Mouse (Mus musculus): ENCODE data around the gene Abhd17c. TPM values are rescaled to one million over a fixed set of nuclear protein-coding genes. Genes with fewer than 3 reads are reported as not detected.
A peak's percentile ranks its signal among the peaks of the same experiment; 100 is the strongest.

The Abhd17c gene
- polyA plus RNA-seq, 1 experiment, result 38.4 TPM

- no peak for DNase-seq (ENCODE audit: extremely low spot score in 1 of 2, low spot score in 1 of 2)
Measured at GRCm38 (mm10) chr7:84120142-84120760, 31.4 kb downstream of the Abhd17c start.

DNA sequence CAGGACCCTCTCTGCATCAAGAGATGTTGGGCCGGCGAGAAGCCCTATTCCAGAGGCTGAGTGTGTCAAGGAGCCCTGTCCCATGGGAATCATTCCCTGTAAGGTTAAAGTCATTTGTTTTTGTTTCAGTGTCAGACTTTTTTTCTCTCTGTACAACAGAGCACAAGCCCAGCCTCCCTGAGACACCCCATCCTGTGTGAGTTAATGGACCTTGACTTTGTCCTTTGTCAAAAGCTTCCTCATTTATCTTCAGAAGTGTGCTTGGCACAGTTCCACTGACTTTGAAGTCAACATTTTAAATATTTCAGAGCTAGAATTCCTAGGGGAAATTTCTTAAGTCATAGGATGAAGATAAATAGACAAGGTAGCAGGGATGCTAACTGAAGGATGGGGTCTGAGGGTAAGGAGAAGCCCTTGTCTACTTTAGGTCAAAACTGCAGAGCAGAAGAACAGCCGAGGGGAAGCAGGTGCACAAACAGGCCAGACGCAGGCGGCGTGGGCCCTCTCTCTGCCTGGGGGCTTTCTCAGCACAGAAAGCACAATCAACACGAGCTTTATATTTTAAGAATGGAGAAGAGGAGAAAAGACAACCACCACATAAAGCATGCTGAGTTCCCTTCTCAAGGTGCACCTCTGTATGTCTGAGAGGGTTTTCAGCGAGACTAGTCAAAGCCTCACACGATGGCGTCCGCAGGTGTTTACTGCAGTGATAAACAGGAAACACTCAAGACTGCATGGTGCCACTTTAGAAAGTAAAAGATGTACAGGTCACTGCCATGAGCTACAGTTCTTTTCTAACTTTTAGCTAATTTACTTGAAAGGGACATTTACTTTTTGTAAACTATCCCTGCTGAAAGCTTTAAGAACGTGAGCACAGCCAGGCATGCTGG is 32.2 kb downstream of the Abhd17c start:
- DNase-seq (ENCODE audit: extremely low spot score in 1 of 2, low spot score in 1 of 2), result no peak

DNA sequence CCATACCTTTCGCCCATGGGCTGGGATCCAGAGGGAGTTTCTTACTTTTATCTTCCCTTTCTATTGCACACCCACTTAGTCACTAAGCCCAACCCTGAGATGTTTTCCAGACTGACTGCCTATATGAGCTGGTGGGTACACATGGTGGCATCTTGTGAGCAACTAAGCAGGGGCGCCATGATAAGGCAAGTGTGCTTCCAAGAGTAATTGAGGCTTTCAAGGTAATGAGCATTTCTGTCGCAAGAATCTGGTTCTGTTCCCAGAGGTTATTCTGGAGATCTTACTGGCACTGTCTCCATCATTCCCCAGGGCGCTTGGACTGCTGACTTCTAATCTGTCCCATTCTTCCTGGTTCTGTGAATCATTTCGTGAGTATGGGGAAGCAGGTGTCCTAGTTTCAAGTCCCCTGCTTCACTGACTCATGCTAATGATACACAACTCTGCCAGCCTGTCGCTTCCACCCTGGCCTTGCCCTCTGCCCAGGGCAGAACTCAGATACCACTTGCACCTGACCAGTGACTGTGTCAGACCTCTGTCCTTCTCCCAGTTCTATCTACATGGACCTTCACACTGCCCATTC is 34.1 kb downstream of the Abhd17c start:
- no peak for DNase-seq (ENCODE audit: extremely low spot score in 1 of 2, low spot score in 1 of 2)

- no peak for DNase-seq (ENCODE audit: extremely low spot score in 1 of 2, low spot score in 1 of 2)
Measured at GRCm38 (mm10) chr7:84116621-84117542, 34.8 kb downstream of the Abhd17c start.

GRCm38 (mm10) chr7:84115385-84115784 is 36.3 kb downstream of the Abhd17c start:
- DNase-seq (ENCODE audit: extremely low spot score in 1 of 2, low spot score in 1 of 2), result no peak

GRCm38 (mm10) chr7:84114775-84115174 is 36.9 kb downstream of the Abhd17c start:
- no peak for DNase-seq (ENCODE audit: extremely low spot score in 1 of 2, low spot score in 1 of 2)

DNA sequence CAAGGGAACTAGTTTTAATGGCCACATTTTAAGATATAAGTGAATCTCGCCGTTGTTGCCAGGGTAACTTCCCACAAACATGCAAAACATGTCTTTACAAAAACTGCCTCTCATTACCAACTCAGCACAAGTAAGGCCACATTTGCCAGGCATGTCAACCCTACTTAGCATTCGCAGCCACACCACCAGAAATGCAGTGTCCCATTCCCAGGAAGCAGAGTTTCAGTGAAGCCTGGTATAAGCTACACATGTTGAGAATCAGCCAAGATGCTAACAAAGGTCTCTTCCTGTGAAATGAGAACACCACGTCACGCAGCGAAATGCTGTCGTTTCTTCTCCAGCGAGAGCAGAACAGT is 38.7 kb downstream of the Abhd17c start:
- DNase-seq (ENCODE audit: extremely low spot score in 1 of 2, low spot score in 1 of 2), result no peak

- no peak for DNase-seq (ENCODE audit: extremely low spot score in 1 of 2, low spot score in 1 of 2)
Measured at GRCm38 (mm10) chr7:84112351-84113034, 39.2 kb downstream of the Abhd17c start.

DNA sequence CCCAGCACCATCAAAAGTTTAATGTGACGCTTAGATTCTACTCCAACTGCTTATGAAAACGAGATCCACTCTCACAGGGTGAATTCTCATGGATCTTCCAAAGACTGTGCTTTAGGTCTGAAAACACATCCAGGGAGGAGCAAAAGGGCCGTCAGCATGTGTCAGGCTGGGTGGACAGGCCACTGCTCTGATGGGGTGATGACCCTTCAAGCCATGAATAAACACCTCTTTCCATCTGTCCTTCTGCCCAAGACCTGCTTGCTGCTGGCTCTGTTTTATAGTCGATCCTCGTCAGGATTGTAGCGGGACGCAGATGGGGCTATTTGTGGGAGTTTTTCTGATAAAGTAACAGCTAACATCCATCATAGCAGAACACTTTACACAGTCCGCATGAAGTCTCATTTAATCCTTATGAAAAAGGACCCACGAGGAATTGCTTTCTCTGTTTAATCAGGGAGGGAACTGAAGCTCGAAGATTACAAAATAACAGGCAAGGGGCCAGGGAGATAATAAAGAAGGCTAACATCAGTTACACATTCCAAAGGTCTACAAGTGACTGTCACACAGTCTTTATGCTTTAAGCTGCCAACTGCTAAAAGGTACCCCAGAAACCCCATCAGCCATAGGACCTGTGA is 39.9 kb downstream of the Abhd17c start:
- no peak for DNase-seq (ENCODE audit: extremely low spot score in 1 of 2, low spot score in 1 of 2)

DNA sequence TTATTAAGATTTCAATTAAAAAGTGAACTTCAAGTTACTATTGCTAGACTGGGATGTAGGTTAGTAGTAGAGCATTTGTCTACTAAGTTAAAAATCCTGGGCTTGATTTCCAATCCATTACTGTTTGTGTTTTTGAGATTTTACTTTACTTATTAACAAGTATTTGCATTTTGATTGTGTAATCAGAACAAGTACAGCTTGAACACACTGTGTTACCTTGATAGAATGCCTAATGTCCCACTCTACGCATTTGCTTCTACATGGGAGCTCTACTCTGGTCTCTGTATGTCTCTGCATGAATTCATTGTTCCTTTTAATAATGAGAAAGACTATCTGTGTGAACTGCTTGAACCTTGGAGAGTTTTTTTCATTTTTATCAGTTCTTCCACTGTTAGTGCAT is 44.8 kb downstream of the Abhd17c start:
- DNase-seq (ENCODE audit: extremely low spot score in 1 of 2, low spot score in 1 of 2), result no peak

DNA sequence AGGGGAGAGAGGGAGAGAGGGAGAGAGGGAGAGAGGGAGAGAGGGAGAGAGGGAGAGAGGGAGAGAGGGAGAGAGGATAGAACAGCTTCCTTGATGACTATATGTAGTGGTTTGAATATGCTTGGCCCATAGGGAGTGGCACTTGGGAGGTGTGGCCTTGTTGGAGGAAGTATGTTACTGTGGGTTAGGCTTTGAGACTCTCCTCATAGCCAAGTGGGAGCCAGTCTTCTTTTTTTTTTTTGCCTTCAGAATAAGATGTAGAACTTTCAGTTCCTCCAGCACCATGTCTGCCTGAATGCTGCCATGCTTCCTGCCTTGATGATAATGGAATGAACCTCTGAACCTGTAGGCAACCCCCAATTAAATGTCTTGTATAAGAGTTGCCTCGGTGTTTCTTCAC is 49.1 kb downstream of the Abhd17c start:
- no peak for DNase-seq (ENCODE audit: extremely low spot score in 1 of 2, low spot score in 1 of 2)

DNA sequence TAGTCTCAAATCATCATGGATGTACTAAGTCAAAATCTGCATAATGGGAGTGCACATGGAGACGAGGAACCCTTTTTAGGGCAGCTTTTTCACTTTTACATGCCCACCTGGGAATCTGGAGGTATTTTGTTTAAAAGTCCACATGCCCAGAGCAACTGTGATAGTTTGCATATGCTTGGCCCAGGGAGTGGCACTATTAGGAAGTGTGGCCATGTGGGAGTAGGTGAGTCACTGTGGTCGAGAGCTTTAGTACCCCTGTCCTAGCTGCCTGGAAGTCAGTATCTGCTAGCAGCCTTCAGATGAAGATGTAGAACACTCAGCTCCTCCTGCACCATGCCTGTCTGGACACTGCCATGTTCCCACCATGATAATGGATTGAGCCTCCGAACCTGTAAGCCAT is 51.0 kb downstream of the Abhd17c start:
- no peak for DNase-seq (ENCODE audit: extremely low spot score in 1 of 2, low spot score in 1 of 2)

- no peak for DNase-seq (ENCODE audit: extremely low spot score in 1 of 2, low spot score in 1 of 2)
Measured at GRCm38 (mm10) chr7:84098098-84098497, 53.6 kb downstream of the Abhd17c start.

DNA sequence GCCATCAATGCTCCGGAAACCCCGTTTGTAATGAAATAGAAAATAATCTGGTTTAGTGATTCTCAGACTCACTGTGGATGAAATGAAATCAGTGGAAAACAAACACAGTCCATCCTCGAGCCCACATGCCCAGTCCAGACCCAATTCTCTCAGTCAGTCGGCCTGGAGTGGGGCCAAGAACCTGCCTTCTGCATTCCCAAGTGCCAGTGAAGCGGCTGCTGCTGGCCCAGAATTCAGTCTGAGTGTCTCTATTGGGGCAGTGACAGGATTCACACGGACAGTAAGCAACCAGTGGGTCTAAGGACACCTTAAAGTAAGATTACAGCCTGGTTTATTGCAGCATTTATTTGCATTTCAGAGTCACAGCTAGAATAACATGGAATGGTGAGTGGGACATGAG is 55.2 kb downstream of the Abhd17c start:
- no peak for DNase-seq (ENCODE audit: extremely low spot score in 1 of 2, low spot score in 1 of 2)

DNA sequence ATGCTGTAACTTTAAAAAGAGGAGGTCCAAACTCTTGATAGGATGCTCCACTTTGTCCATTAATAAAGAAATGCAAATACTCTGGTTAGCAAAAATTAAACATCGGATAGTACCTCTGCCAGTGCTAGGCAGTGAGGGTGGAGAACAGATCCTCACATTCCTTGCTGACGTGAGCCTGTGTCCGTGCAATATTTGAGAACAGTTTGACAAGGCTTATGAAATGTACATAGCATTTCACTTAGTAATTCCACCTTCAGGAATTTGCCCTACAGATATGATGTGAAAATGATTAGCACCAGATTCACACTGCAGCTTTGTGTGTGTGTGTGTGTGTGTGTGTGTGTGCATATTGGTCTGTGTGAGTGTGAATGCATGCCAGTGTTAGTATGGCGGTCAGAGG is 60.9 kb downstream of the Abhd17c start:
- DNase-seq (ENCODE audit: extremely low spot score in 1 of 2, low spot score in 1 of 2), result no peak

- DNase-seq (ENCODE audit: extremely low spot score in 1 of 2, low spot score in 1 of 2), result no peak
Measured at GRCm38 (mm10) chr7:84089777-84090176, 61.9 kb downstream of the Abhd17c start.

GRCm38 (mm10) chr7:84088971-84089370 is 62.7 kb downstream of the Abhd17c start:
- DNase-seq (ENCODE audit: extremely low spot score in 1 of 2, low spot score in 1 of 2), result peak in 1 of 2 experiments; percentile 78

- no peak for DNase-seq (ENCODE audit: extremely low spot score in 1 of 2, low spot score in 1 of 2)
Measured at GRCm38 (mm10) chr7:84088191-84088590, 63.5 kb downstream of the Abhd17c start.

DNA sequence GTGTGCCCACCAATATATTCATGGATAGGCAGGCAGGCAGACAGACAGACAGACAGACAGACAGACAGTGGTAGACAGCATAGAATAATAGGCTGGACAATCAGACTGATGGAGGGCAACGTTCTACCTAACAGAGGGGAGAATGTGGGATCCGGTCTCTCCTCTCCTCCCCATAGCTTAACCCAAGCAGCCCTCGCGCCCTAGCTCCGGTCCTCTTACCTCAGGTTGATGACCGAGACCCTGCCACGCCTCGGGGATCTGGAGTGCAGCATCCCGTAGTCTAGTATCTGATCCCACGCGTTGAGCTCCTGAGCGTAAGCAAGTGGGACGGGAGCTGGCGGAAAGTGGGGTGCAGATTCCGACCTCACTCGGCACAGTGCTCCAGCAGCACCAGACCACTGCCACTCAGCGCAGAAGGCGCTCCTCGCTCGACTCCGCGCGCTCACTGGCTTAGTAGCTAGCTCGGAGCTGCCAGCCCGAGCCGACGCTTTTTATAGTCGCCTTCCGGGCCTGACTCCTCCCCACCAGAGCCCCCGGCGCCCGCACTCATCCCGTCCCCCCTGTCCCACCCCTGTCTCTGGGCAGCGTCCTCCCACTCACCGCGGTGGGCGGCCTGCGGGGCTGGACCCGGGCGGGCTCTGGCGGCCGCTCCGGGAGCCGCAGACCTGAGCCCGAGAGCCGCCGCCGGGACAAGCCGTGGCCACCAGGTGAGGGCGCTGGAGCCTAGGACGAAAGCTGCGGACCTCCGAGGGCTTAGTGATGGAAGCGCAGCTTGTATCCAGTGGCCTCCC is 65.5 kb downstream of the Abhd17c start, which contains the start of gene Cemip:
Cemip (minus strand) TSS at position 464 of the 791 bp plus-strand sequence.
- peak; percentile 44 to 89 for DNase-seq (ENCODE audit: extremely low spot score in 1 of 2, low spot score in 1 of 2)

Data from frontal cortex, adult 2 months (tissue).